Mouse (Mus musculus) testis, adult 2 months (tissue): ENCODE measurements around the gene Foxd1.

Experiments
- CTCF ChIP-seq: fragments of 200-500 bp; IDR thresholded peaks from 2 replicates; pipeline ENCODE4 v1.5.1; 2012; ENCODE audit warnings: low read depth, mild to moderate bottlenecking, inconsistent platforms, low read length, moderate library complexity; ENCODE audit not compliant: control insufficient read depth, insufficient read depth, insufficient replicate concordance
- POLR2A ChIP-seq: fragments of 200-500 bp; IDR thresholded peaks from 2 replicates; pipeline ENCODE4 v1.6.1; 2012; ENCODE audit warnings: low read depth, mild to moderate bottlenecking, inconsistent platforms, low read length, moderate library complexity; ENCODE audit not compliant: control insufficient read depth

- TF ChIP-seq POLR2A (no peak), CTCF (no peak)
Measured at GRCm38 (mm10) chr13:98391635-98391990, 37.6 kb downstream of the Foxd1 start.
